Mouse (Mus musculus) spleen, adult 12 weeks (tissue): ENCODE data around the gene Cpa2.

Source experiments
- DNase-seq: peaks from one replicate; pipeline ENCODE4 v3.0.0; 2022; ENCODE audit warnings: low spot score

The Cpa2 gene

DNA sequence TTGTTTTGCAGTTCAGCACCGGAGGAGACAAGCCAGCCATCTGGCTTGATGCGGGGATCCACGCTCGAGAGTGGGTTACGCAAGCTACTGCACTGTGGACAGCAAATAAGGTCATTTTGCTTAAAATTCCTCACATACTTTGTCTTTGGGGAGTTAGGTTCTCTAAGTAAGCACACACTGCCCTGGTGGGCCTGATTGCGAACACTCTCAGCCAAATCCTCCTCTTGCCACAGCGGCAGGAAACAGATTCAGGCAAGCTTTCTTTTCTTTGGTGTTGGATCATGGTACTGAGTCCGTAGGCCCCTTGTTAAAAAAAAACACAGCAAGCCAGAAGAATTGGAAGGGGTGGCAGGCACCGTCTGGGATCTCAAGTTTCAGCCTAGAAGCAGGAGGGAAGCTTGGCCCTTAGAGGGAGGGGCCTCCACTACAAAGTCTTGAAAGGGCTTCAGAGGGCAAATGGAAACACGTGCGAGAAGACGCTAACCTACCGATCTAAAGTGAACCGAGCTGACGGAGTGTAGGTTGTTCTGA is 7.9 kb downstream of the Cpa2 start:
- DNase-seq: no peak

DNA sequence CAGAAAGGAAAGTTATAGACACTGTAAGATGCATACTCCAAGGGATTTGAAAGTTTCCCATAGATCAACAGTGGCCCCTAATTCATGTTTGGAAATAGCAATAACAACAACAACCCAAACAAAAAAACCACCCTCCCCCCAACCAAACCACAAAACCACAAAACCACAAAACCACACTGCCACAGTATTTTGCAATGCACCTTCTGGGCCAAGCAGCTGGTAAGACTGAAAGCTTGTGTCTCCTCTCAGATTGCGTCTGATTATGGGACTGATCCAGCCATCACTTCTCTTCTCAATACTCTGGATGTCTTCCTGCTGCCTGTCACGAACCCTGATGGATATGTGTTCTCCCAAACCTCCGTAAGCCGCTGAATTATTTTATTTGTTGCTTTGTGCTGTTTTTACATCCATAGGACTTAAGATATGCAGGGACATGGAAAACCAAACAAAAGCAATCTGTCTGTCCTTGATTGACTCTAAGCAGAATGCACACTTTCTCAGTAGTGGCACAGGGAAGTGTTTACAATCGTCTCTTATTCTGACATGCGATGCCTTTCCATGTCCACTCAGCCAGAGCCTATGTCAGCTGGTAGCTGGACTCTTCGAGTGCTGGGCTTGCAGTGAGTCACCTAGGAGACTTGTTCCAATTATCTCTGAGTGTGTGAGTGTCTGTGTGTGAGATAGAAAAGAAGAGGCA is 9.3 kb downstream of the Cpa2 start:
- DNase-seq: no peak

DNA sequence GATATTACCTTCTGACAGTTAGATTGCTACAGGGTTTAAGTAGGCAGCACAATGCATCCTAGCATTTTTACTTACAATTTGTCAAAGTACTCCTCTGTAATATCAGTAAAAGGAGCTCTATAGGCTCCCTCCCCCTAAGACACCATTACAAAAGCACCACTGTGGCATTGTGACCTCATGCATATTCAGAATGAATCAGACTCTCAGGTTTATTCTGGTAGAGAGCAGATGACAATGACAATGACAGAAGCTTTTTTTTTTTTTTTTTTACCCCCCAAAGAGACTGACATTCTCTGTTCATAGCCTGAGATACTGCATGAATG is 9.8 kb downstream of the Cpa2 start:
- no peak for DNase-seq

GRCm38 (mm10) chr6:30551644-30552580 is 10.5 kb downstream of the Cpa2 start:
- DNase-seq: no peak

GRCm38 (mm10) chr6:30552628-30553027 is 11.2 kb downstream of the Cpa2 start:
- no peak for DNase-seq

- DNase-seq: no peak
These were observed 12.1 kb downstream of the Cpa2 start for GRCm38 (mm10) chr6:30553381-30554010.

DNA sequence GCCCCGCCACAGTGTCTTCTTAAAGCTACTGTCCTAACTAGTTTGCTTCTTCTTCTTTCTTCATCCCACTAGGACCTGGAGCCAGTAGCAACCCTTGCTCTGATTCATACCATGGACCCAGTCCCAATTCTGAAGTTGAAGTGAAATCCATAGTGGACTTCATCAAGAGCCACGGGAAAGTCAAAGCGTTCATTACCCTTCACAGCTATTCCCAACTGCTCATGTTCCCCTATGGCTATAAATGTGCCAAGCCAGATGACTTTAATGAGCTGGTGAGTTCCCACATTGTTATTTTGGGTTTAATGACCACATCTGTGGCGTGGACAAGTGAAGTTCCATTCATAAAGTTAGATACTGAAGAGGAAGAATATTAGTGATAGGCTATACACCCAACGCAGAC is 12.7 kb downstream of the Cpa2 start:
- DNase-seq: no peak

DNA sequence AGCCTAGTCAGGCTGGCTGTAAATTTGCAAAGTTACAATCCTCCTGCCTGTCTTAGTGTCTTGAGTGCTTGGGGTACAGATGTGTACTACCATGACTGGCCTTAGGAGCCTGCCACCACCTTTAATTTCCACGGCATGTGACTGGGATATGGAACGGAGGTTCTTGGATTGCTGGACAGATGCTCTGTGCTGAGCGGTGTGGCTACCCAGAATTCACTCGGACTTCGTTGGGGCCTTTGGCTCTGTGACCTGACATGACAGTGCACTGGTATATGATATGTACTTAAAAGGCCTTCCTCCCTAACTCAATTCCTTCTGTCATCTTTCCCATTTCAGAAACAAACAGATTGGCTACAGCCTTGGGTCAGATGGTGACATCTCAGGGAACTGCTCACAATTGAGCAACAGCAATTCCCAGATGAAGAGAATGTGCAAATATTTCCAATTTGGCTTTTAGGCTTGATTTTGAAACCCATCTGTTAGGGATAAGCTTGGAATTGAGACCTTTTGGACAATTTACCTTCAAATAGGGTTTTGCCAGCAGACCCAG is 13.3 kb downstream of the Cpa2 start:
- no peak for DNase-seq

DNA sequence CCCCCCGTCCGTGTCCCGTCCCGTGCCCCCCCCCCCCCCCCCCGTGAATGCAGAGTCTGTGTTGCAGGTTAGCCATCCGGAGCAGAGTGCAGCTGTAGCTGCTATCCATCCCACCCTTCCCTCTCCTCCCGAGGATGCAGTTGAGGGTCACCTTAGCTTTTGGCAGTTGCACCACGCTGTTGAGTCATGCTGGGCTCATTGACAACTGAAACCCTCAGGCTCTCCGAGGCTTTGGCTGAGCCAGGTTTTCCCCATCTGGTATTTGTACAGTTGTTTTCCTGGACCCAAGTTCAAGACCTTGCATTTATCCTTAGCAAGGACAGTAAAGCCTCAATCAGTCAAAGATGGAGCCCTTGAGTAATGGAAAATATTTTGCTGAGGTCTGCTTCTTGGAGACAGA is 14.7 kb downstream of the Cpa2 start:
- no peak for DNase-seq

- no peak for DNase-seq
These were observed 18.3 kb downstream of the Cpa2 start for GRCm38 (mm10) chr6:30559726-30560125.

DNA sequence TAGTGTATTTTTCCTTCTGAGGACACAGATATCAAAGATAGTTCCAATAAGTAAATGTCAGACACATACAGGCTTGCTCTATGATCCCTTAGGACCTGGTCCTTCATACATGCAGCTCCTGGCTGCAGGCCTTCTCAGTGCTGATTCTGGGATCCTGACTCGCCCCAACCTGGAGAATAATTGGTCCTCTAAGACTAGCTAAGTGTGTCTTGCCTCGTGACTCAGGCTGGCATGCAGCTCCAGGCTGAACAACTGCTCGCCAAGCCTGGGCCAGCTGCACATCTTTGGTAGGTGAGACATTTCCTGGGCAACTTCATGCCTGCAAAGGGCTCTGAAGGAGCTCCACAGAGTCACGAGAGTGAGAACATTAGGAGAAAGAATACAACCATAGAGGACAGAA is 20.8 kb downstream of the Cpa2 start:
- DNase-seq: no peak

- DNase-seq: no peak
These were observed 22.2 kb downstream of the Cpa2 start for GRCm38 (mm10) chr6:30563575-30563974.

DNA sequence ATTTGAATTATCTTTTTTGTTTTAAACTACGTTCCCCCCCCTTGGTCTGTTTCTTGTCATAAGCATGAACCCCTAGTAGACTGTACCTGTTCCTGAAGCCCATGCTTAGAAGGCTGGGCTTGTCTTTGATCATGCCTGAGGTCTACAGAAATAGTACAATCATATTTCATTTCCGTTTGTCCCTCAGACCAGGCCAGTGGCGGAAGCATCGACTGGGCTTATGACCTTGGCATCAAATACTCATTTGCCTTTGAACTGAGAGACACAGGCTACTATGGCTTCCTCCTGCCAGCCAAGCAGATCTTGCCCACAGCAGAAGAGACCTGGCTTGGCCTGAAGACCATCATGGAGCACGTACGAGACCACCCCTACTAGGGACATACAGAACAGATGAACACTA is 22.7 kb downstream of the Cpa2 start:
- no peak for DNase-seq

GRCm38 (mm10) chr6:30568069-30568468 is 26.7 kb downstream of the Cpa2 start, which contains the start of gene Cpa4:
Gene Cpa4 (plus strand): TSS chr6:30568369.
- DNase-seq: no peak

DNA sequence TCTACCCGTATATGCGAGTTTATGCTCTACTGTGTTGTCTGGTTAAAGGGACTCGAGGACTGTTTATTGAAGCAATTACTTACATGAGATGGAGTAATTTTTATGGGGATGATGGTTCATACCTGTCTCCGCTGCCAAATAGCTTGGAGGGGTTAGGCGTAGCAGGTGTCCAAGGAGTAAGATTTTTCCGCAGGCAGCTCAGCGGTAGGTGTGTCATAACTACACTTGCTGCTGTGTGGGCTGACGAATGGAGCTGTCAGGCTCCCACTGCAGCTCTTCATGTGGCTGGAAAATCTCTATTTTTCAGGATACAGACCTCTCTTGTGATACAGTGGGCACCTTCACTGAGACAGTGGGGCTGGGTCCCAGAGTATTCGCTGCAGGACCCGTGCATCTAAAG is 27.9 kb downstream of the Cpa2 start:
- no peak for DNase-seq

DNA sequence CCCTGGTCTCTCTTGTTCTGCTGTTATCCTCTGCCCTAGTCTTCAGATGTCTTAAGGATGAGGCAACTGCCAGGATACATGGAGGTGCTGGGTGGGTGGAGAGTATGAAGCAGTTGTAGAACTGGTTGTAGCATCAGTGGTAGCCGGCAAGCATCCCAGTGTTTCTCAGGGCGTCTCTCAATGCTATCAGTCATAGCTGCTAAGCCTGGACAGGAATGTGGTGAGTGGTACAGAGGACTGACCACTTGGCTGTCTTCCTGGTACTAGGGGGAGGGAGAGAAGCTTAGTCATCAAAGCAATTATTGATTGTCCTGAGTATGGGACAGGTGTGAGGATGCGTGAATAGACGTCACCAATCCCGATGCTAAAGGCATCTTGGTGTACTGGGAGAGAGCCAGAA is 28.6 kb downstream of the Cpa2 start:
- no peak for DNase-seq

- DNase-seq: no peak
These were observed 31.3 kb downstream of the Cpa2 start for GRCm38 (mm10) chr6:30572456-30573311.

- no peak for DNase-seq
These were observed 32.0 kb downstream of the Cpa2 start for GRCm38 (mm10) chr6:30573380-30573779.

- DNase-seq: no peak
These were observed 33.6 kb downstream of the Cpa2 start for GRCm38 (mm10) chr6:30574945-30575344.

- DNase-seq: no peak
These were observed 35.3 kb downstream of the Cpa2 start for GRCm38 (mm10) chr6:30576477-30577203.
